Mouse (Mus musculus) Patski (cell line): ENCODE data around the gene Gm28897. TPM values are rescaled to one million over a fixed set of nuclear protein-coding genes. Genes with fewer than 3 reads are reported as not detected.
"Not testable (repeated sequence)": the region's sequence is repeated elsewhere in the genome, so short reads cannot be mapped to it uniquely, and the experiment has no call there.

ENCODE experiments used
- ATAC-seq: fragments of 100-300 bp; one replicate; pipeline ENCODE4 v1.8.0; 2021
- CTCF ChIA-PET: fragments of 350-600 bp; sonication (Branson Sonifier 250); formaldehyde crosslinking; loops from one replicate; lab custom pipeline; 2022; ENCODE audit warnings: inconsistent platforms; lab: Charles Lee
- POLR2A ChIA-PET: fragments of 350-600 bp; sonication (Branson Sonifier 250); formaldehyde crosslinking; loops from one replicate; lab custom pipeline; 2022; ENCODE audit warnings: antibody characterized with exemption, inconsistent platforms; lab: Charles Lee
- DNase-seq: peaks from one replicate; pipeline ENCODE4 v3.0.0-alpha.2; 2011; ENCODE audit warnings: low read depth, low spot score
- H3K27me3 ChIP-seq: fragments of 371-371 bp; one replicate; pipeline ENCODE4 v1.5.1; 2021
- in situ Hi-C: fragments of 300-500 bp; cut with MboI; formaldehyde crosslinking; loops from 3 replicates; pipeline ENCODE4 v1.11.1; 2018; ENCODE audit warnings: low pct_unique_long_range_greater_than_20kb, mixed read lengths
- polyA plus RNA-seq: library from polyadenylated mRNA; unstranded; gene quantifications from one replicate; pipeline ENCODE4 v1.2.3, GENCODE M21; 2021

Gene Gm28897
- polyA plus RNA-seq, result not detected

- POLR2A ChIA-PET, DNase-seq, ATAC-seq, CTCF ChIA-PET, in situ Hi-C loops, H3K27me3 ChIP-seq: not testable (repeated sequence)
Observed at GRCm38 (mm10) chrY:80926695-80927094, at the start of gene Gm28897. Gene Gm28897, plus strand, starts transcription at chrY:80926995.
